Mouse (Mus musculus) cerebellum, adult 2 months (tissue): ENCODE measurements around the gene Plpp7.

Experiments
- CTCF ChIP-seq: fragments of 200-500 bp; IDR thresholded peaks from 2 replicates; pipeline ENCODE4 v1.5.1; 2011; ENCODE audit warnings: low read depth, mild to moderate bottlenecking, control low read depth, low read length, moderate library complexity, borderline replicate concordance; ENCODE audit not compliant: insufficient read depth
- POLR2A ChIP-seq: fragments of 200-500 bp; IDR thresholded peaks from 2 replicates; pipeline ENCODE4 v1.6.1; 2011; ENCODE audit warnings: low read length, control low read depth, borderline replicate concordance; ENCODE audit not compliant: insufficient read depth

- TF ChIP-seq CTCF (no peak), POLR2A (no peak)
These were observed 42.9 kb upstream of the Plpp7 start for GRCm38 (mm10) chr2:32052418-32052817.
